Mouse (Mus musculus) lung, postnatal 0 days (tissue): ENCODE measurements at regions not wholly inside any gene's neighbourhood (a gene's known extent, or its start where the extent isn't known, plus 50 kb on each side); places are given as distances from the start of the nearest gene placed in this dataset.

Experiments
- CTCF ChIP-seq: IDR thresholded peaks from 2 replicates; pipeline ENCODE4 v1.5.1; 2016; ENCODE audit warnings: antibody characterized with exemption, mild to moderate bottlenecking
- EP300 ChIP-seq: IDR thresholded peaks from 2 replicates; pipeline ENCODE4 v1.6.1; 2016; ENCODE audit warnings: antibody characterized with exemption, mild to moderate bottlenecking, control low read depth

GRCm38 (mm10) chr6:100032701-100033100 lies 254.6 kb downstream of the Rybp start:
- TF ChIP-seq CTCF (no peak), EP300 (no peak)
